Mouse (Mus musculus) embryonic facial prominence, embryonic 14.5 days (tissue): Measurements from ENCODE around the gene Elfn1. TPM values are rescaled to one million over a fixed set of nuclear protein-coding genes. Genes with fewer than 3 reads are reported as not detected.

Source experiments
- ATAC-seq: fragments of 200-750 bp; cut with Nextera tagmentation; 2 replicates; pipeline ENCODE4 v1.8.0; 2017; ENCODE audit warnings: low read depth, moderate number of reproducible peaks, moderate TSS enrichment
- DNase-seq: peaks from one replicate; pipeline ENCODE4 v3.0.0-alpha.2; 2015; ENCODE audit warnings: low spot score
- H3K27ac ChIP-seq: fragments of 300-500 bp; sonication (generic); replicated peaks from 2 replicates; pipeline ENCODE4 v1.5.1; 2014; ENCODE audit warnings: low read depth, mild to moderate bottlenecking, low read length, moderate library complexity
- H3K27me3 ChIP-seq: fragments of 300-500 bp; sonication (generic); replicated peaks from 2 replicates; pipeline ENCODE4 v1.6.1; 2014; ENCODE audit warnings: low read length; ENCODE audit not compliant: control insufficient read depth, insufficient read depth
- H3K36me3 ChIP-seq: fragments of 300-500 bp; sonication (generic); 2 replicates; pipeline ENCODE4 v1.6.1; 2014; ENCODE audit warnings: low read length, mixed read lengths; ENCODE audit not compliant: control insufficient read depth, insufficient read depth
- H3K4me1 ChIP-seq: fragments of 300-500 bp; sonication (generic); 2 replicates; pipeline ENCODE4 v1.6.1; 2014; ENCODE audit warnings: antibody characterized with exemption, low read length; ENCODE audit not compliant: control insufficient read depth, insufficient read depth
- H3K4me2 ChIP-seq: fragments of 300-500 bp; sonication (generic); 2 replicates; pipeline ENCODE4 v1.6.1; 2014; ENCODE audit warnings: low read depth, mild to moderate bottlenecking, low read length, moderate library complexity, mixed read lengths
- H3K4me3 ChIP-seq: fragments of 300-500 bp; sonication (generic); 2 replicates; pipeline ENCODE4 v1.5.1; 2014; ENCODE audit warnings: low read depth, mild to moderate bottlenecking, low read length
- H3K9ac ChIP-seq: fragments of 300-500 bp; sonication (generic); 2 replicates; pipeline ENCODE4 v1.6.1; 2014; ENCODE audit warnings: low read depth, mild to moderate bottlenecking, low read length, moderate library complexity, mixed read lengths
- H3K9me3 ChIP-seq: fragments of 300-500 bp; sonication (generic); 2 replicates; pipeline ENCODE4 v1.6.1; 2016; ENCODE audit warnings: low read length; ENCODE audit not compliant: control insufficient read depth
- WGBS: fragments of 180-500 bp; shearing (Covaris S2); extraction: QIAGEN DNeasy Blood & Tissue Kit; methylation state at CpG from one replicate; pipeline ENCODE4 v1.1.7; 2014; 5-methylcytosine and 5-hydroxymethylcytosine counted together
- polyA plus RNA-seq: library from polyadenylated mRNA; unstranded; fragments of >200 nt; fragmentation: Nextera tagmentation; extraction: Ambion mirVana; gene quantifications from 2 replicates; pipeline ENCODE4 v1.2.1, GENCODE M21; 2014

Elfn1 gene
- polyA plus RNA-seq, 1 experiment from 2014 or later = 1.3 TPM

- no peak overlapping the region for H3K4me3 ChIP-seq
- H3K27ac ChIP-seq = no peak overlapping the region
- ATAC-seq (no peak), DNase-seq (no peak)
- 42% methylated on average over 3 of the region's 3 CpGs for WGBS
- H3K9ac ChIP-seq = no peak overlapping the region
- H3K9me3 ChIP-seq = no peaks in the 10 kb centered on the region
- H3K4me2 ChIP-seq = no peak overlapping the region
- no peaks in the 10 kb centered on the region for H3K4me1 ChIP-seq
- H3K36me3 ChIP-seq = no peaks in the 10 kb centered on the region
- no peaks in the 10 kb centered on the region for H3K27me3 ChIP-seq
These were observed 116.3 kb downstream of the Elfn1 start for GRCm38 (mm10) chr5:140023941-140024500.

Other genes with a start within 250 kb of the Elfn1 start
- 5.5 and 5.8 TPM in 2 replicates for gene Micall2, start 171.6 kb upstream of the Elfn1 start, polyA plus RNA-seq
- gene Ints1, start 132.3 kb upstream of the Elfn1 start, polyA plus RNA-seq = 28.0 and 31.9 TPM in 2 replicates
- gene Mafk, start 116.4 kb upstream of the Elfn1 start, polyA plus RNA-seq = 7.1 and 8.1 TPM in 2 replicates
- gene Tmem184a, start 88.0 kb upstream of the Elfn1 start, polyA plus RNA-seq = 4.3 and 5.5 TPM in 2 replicates
- gene Gm26938, start 81.5 kb upstream of the Elfn1 start, polyA plus RNA-seq = not detected in 2 replicates
- 61.2 and 61.8 TPM in 2 replicates for gene Psmg3, start 81.1 kb upstream of the Elfn1 start, polyA plus RNA-seq